Mouse (Mus musculus): ENCODE results near the gene Adprm. TPM values are rescaled to one million over a fixed set of nuclear protein-coding genes. Genes with fewer than 3 reads are reported as not detected.
A peak's percentile ranks its signal among the peaks of the same experiment; 100 is the strongest.

Gene Adprm
- polyA plus RNA-seq, 2 experiments from 2014 or later = 66.8 to 67.3 TPM

DNA sequence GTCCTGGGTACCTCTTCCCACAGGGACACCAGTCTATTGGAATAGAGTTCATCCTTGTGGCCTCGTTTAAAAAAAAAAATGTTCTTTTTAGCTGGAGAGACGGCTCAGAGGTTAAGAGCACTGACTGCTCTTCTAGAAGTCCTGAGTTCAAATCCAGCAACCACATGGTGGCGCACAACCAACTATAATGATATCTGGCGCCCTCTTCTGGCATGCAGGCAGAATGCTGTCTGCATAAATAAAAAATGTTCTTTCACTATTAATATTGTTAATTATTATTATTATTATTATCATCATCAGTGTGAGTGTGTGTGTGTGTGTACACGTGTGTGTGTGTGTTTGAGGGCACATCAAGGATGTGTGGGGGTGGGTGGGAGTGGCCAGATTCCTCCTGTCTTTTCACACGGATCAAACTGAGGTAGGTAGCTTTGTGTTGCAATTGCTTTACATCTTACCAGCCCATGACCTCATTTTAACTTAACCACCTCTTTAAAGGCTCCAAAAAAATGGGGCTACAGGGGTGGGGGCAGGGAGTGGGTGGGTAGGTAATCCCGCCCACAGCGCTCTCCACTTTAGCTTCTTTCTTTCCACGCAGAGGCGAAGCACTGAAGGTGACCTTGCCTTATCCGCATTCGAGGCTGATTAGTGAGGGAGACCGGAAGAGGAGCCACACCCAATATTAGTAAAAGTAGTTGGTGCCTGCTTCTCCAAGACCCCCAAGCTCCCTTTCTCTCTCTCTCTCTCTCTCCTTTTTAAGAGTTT is 29.9 kb downstream of the Adprm start:
- ATAC-seq = no peak

DNA sequence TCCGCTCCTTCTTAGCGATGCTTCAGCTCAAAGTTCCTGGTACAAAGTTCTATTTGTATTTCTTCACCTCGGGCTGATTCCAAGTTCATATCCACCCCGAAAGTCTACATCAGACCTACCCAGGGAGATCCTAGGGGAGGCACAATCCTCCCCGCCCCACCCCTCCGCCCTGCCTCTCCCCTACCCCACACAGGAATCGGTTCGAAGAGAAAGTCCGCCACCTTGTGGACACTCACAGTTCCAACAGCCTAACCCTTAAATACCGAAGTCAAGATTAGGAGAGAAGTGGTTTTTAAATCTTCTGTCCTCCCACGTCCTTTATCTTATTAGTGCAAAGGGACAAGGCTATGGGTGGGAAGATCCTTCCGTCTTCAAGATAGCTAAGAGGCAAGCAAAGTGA is 31.4 kb downstream of the Adprm start:
- ATAC-seq = peak; percentile 29

DNA sequence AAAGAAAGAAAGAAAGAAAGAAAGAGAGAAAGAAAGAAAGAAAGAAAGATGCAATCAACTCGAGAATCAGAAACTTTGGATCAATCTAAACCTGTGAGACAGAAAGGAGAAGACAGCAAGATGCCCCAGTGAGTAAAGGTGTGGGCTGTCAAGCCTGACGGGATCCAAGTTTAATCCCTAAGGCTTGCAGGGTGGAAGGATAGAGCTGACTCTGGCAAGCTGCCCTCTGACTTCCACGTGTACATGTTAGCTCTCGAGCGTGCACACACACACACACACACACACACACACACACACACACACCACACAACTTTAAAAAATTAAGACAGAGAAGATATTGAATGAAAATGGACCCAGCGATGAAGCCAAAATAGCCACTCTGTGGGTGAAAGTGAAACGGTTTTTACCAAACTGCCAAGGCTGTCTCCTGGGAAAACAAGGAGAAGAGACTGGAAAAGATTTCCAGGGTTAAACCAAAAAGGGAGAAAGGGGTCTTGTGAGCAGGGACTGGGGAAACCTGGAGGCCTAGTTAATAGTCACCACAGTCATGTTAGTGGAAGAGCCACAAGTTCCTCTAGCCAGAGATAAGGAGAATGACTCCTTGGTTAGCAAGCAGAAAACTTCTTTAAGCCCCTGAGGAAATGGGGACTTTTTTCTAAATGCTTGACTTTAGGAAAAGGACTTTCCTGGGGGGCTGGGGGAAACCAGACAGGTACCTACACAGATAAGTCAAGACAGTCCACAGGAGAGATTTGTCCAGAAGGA is 32.5 kb downstream of the Adprm start:
- ATAC-seq = no peak

DNA sequence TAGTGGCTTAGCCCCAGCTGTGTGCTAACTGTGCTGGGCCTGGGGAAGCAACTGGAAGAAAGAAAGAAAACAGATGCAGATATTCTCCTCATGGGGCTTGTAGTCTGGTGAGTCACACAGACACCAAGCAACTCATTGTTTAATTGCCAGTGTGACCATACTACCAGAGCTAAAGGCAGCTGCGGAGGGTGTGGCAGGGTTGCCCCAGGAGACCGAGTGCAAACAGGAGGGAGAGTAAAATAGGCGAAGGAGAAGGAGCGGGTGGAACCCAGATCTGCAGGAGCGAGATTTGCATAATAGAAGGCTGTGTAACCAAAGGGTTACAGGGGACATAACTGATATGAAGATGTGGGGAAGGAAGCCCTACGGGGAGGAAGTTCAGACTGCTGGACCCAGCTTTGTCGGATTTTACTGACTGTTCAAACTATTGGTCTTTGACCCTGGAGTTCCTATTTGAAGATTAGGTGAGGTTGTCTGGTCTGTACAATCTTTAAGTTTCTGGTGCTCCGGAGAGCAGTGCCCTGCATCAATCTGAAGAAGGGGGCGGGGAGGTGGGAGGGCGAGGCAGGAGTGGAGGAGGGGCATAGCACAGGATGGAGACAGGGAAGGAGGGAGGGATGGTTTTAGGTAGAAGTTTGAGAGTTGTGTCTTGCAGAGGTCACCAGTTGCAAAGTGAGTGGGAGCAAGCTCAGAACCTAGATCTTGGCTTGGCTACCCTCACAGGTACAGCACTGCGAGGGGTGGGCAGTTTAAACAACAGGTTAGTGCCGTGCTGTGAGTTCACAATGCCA is 34.4 kb downstream of the Adprm start:
- ATAC-seq = no peak

DNA sequence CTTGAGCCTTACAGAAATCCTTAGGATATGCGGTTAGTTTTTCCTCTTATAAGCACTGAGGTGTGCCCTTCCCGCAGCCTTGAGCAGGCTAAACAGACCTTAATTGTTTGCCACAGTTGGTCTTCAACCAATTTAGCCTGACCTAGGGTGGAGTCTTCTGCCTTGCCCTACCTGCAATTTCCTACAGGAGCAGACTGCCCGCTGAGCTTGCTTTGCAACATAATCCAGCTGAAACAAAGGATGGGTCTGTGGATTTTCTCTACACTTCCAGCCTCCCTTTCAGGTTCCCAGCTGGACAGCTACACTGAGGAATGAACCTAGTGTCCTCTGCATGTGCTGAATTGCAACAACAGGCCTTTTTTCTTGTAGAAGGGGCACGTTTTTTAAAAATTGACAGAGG is 40.8 kb downstream of the Adprm start:
- no peak for ATAC-seq

DNA sequence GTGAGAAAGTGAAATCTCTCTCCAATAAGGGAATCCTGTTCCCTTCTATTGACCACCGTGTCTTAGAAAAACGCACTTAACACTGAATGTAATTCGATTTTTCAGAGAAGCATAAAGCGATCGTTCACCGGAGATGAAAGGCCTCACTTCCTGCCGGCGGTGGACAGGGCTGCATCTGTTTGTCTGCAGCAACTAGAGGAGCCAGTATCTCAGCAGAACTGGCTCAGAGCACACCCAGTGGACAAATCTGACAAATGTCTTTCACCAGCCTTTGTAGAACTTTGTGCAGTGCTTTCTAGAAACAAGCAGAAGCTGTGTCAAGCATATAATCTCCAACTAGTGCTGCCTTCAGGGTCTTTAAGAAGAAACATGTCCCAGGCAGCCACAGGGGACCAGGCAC is 42.0 kb downstream of the Adprm start:
- ATAC-seq = peak; percentile 59

DNA sequence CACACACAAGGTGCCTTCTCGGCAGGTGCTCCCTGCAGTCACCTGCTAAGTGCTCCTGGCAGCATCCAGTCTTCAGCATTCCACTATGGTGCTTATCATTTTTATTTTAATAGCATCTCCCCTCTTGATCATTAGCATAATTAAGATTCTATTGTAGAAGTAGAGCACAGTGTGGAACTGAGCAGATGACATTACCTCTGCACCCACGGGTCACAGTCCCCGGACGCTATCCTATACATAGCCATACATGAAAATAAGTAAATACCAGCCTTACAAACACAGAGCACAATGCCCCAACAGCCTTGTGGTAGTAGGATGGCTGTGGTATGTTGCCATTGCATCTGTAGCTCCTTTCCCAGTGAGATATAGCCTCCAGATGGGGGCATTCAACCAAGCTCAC is 43.9 kb downstream of the Adprm start:
- no peak for ATAC-seq

DNA sequence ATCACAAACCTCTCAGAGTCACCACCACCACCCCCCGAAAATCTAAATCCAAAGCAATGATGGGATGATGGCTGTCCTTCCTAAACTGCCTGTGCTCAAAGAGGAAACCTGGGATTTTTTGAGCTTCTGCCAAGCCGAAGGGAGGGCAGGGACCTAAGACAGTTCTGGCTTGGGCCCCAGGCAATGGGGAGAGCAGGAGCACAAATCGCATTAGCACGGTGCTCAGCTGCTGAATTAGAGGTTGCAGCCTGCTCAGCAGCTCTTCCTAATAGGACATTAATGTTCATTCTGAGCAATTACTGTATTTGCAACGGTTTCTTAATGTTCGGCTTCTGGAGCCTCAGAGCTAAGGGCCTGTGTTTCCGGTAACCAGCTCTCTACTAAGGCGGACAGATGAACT is 44.4 kb downstream of the Adprm start:
- ATAC-seq = no peak

DNA sequence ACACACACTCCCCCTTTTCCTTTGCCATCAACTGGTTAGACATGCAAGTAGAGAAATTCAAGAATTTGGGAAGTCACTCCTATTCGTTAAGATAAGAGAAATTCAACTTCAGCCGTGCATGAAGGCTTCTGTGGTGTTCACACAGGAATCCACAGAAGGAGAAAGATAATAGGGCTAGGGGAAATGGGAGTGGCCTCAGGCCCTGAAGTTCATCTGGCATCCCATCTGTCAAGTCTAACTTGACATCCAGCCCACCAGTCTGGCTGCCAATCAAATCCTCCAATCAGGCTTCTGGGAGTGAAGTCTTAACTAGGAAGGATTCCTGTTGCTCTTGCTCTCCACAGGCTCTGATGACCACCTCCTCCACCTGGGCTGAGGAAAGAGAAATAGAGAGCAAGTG is 49.5 kb downstream of the Adprm start:
- no peak for ATAC-seq

DNA sequence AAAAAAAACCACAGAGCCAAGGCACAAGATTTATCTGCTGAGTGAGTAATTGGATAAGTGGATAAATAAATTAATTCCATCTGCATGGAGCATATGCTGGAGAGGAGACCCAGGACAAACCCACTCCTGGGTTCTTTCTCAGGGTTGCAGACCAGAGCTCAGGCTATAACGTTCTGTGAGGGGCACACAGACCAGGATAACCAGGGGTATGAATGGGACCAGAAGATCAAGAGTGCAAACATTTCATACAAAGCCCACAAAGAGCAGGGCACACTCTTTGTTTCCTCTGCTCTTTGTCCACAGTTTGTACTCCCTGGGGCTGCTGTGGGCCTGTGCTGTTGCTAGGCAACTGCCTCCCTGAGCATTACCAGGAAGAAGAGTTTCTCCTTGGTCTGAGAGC is 50.7 kb downstream of the Adprm start:
- no peak for ATAC-seq

DNA sequence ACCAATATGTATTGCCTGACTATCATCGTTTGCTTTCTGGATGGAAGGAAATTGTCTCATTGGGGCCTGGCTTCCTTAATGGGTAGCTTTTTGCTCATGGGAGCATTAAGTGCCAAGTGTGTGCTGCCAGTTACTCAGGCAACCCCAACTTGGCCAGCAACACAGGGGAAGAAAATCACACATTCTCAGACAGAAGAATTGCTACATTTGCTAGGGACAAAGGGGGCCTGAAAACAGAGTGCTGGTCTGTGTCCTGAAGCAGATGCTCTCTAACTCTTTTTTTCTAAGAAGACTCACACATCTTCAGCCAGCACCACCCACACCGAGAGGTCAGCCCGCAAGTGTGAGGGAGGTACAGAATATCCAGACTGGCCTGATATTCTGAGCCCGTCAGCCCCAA is 51.7 kb downstream of the Adprm start:
- no peak for ATAC-seq

DNA sequence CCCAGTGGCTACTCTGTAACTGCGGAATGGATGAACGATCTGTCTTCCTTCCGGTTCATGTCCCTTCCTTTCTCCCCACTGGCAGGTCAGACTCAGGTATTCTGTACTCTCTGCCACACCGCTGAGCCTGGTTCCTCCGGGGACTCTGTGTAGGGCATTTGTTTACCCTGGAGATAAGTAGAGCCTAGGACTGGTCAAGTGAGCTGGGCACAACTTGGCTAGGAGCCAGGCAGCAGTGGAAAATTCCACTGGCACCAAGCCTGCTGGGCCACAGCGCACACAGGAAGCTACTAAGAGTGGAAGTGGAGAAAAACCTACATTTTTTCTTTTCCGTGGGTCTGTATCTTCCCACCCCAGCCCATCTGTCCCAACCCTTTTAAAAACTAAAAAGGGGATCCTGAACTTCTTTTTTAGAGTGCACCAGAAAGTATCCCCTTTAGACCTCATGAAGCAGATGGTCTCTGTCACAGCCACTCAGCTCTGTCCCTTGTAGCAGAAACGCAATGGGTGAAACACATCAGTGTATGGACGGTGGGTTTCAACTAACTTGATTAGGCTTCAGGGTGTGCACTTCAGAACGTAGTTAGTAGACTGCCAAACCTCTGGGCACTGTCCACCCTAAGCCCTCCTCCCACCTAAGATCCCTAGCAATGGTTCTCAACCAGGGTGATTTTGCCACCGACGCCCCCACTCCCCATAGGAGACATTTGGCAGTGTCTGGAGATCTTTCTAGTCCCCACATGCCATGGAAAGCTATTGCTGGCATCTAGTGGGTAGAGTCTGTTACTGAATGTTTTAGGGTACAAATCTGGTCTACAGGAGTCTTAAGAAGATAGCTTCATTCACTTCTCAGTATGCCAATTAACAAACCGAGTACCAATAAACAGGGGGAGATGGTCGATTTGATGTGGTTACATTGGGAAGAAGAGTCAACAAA is 53.7 kb downstream of the Adprm start:
- no peak for ATAC-seq

DNA sequence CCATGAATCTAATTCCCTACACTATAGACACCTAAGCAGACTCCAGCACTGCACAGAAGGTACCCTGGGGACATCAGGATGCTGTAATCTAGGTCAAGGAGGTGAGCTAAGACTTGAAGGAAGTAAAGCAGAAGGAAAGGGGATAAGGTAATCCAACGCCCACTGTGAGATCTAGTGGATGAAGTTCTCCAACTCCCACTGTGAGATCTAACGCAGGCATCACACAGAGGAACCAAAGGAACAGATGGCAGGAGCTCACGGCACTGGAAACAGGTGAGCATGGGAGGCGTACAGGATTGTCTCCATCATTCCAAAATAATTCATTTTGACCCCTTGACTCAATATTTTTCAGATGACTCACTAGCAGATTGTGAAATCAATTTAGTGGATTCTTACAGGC is 55.9 kb downstream of the Adprm start:
- ATAC-seq = no peak

DNA sequence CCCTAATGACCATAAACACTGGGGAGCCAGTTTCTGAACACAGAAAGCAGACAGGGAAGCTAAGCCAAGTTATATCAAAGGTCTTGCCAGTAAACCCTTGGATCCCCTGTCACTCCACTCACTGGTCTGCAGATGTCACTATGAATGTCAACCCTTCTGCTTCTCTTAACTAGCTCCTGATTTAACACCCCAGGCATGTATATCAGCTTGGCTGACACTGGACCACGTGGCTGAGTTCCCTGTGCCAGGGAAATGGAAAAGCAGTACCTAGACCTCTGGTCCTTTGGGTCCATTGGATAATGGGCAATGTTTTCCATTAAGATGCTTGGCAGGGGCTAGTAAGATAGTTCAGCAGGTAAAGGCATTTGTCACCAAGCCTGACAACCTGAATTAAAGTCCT is 58.7 kb downstream of the Adprm start:
- ATAC-seq = no peak

DNA sequence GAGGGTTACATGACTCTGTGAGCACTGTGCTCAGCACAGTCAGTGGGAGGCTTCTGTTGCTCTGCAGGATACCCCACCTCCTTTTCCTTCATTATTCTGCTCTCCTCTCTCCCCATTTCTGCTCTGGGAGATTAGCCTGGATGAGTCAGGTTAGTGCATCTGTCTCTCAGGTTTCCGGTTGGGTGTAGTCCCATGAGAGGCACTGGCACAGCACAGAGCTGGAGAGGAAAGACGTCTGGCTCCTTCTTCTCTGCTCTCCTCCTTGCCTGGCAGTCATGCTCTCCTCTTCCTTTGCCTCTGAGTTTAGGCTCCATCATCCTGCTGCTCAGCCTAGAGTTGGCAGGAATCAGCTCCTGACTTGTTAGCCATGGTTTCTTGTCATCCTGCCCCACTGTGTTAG is 60.2 kb downstream of the Adprm start:
- ATAC-seq = no peak

Other genes starting within 250 kb of the Adprm start
- not detected for gene Pirt, start 140.6 kb downstream of the Adprm start, polyA plus RNA-seq (2017; shearing (Covaris generic))
- not detected for gene Tmem238l, start 96.0 kb downstream of the Adprm start, polyA plus RNA-seq (2017; shearing (Covaris generic))
- gene Tmem220, start 27.4 kb downstream of the Adprm start, polyA plus RNA-seq (2017; shearing (Covaris generic)) = 1 to 10 TPM in 1 of 2 experiments, under 1 TPM in 1; 0.63 to 1.0 TPM
- 1 to 10 TPM; 6.9 to 8.9 TPM for gene Sco1, start 76 bp upstream of the Adprm start, polyA plus RNA-seq (2017; shearing (Covaris generic))
- gene Myh3, start 25.7 kb upstream of the Adprm start, polyA plus RNA-seq (2017; shearing (Covaris generic)) = under 1 TPM in 1 of 2 experiments, not detected in 1; 0.19 TPM
- gene Myh2, start 118.4 kb upstream of the Adprm start, polyA plus RNA-seq (2017; shearing (Covaris generic)) = not detected
- gene Myh1, start 147.5 kb upstream of the Adprm start, polyA plus RNA-seq (2017; shearing (Covaris generic)) = not detected
- under 1 TPM in 1 of 2 experiments, not detected in 1; 0.09 TPM for gene Myh4, start 185.4 kb upstream of the Adprm start, polyA plus RNA-seq (2017; shearing (Covaris generic))
- under 1 TPM in 1 of 2 experiments, not detected in 1; 0.28 TPM for gene Myh8, start 224.5 kb upstream of the Adprm start, polyA plus RNA-seq (2017; shearing (Covaris generic))

All from activated CD4-positive, CD25-positive, alpha-beta regulatory T cell, adult 4 months (primary cell).